Mouse (Mus musculus) cerebellum, postnatal 36 days (tissue): ENCODE measurements around the gene Nav2.
A peak's percentile ranks its signal among the peaks of the same experiment; 100 is the strongest.

ENCODE experiments used
- DNase-seq, 2 experiments: peaks; one replicate each; pipeline ENCODE4 v3.0.0; 2021 to 2022; ENCODE audit warnings: mixed read lengths in 2 of 2

Nav2 gene

DNA sequence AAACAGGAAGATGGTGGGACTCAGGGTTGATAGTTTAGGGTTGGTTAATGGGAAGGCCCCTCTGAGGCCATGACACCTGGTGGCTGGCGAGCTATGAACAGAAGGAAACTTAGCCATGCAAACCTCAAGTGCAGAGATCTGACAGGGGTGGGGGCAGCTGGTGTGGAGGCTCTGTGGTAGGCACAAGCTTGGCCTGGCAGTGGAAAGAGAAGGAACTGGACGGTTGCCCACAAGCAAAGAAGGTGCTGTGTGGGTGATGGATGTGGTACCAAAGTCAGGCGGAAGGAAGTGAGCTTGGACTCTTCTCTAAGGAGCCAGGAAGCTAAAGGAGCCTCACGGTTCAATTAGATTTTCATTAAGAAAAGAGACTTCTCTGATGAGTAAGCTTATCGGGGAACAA lies 501.7 kb downstream of the Nav2 start:
- no peak for DNase-seq

DNA sequence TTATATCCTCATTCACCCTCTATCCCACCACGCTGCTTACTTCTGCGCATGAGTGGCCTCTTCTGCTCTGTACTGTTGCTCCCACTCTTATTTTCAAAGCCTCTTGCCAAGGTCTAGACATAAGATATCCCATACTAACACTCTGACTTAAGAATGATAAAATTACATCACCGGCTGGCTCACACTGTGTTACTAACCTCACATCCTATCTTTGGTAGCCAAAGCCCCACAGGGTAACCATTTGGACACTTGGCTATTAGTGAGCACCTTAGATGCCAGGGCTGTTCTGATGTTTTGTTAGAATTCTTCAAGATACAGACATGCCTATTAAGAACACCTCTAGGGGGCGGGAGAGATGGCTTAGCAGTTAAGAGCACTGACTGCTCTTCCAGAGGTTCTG lies 502.4 kb downstream of the Nav2 start:
- peak in 1 of 2 experiments; percentile 42 for DNase-seq

DNA sequence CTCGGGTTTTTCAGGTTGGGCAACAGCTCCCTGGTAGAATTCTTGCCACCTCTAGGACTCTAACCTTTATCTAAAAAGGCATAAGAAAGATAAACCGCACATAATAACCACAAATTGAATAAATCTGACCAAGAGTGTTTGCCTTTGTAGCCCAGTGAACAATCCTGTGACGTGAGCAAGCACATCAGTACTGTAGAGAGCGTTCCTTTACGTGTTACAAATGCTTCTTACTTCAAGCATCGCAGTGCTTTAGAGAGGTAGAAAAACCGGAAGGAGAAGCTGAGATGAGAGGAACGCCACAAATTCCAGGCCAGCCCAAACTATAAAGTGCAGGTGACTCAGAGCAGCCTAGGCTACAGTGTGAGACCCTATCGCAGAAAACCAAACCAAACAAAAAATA lies 503.3 kb downstream of the Nav2 start:
- DNase-seq, result no peak

DNA sequence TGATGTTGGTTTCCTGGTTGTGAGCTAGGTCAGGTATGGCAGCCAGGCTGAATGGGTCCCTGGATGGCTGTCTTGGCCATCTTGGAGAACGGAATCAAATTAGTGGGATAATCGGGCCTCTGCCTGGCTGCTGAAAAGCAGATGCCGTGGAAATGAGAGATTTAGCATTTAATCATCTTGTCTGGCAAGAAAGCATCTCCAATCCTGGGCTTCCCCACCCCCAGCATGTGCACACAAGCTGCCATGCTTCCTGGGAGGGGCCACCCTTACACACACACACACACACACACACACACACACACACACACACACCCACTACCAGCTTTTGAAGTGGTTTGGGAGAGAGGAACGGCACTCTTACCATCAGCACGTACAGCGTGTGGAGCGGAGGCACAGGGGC lies 506.6 kb downstream of the Nav2 start:
- DNase-seq, result no peak

DNA sequence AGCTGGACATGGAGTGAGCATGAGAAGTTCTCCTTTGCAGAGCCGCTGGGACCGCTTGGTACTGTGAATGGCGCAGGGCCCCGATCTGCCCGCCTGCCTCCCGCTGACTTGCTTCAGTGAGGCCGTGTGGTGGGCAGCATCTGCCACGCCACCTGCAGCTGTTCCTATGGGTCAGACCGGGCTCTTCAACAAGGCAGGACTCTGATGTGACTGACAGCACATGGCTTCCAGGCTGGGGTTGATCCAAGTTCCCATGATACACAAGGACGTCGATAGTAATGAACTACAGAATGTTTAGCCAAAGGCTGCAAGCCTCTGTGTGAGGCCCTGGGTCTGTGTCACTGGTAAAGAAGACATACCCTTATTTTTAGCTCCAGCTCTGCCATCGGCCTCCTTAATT lies 507.2 kb downstream of the Nav2 start:
- DNase-seq, result no peak

DNA sequence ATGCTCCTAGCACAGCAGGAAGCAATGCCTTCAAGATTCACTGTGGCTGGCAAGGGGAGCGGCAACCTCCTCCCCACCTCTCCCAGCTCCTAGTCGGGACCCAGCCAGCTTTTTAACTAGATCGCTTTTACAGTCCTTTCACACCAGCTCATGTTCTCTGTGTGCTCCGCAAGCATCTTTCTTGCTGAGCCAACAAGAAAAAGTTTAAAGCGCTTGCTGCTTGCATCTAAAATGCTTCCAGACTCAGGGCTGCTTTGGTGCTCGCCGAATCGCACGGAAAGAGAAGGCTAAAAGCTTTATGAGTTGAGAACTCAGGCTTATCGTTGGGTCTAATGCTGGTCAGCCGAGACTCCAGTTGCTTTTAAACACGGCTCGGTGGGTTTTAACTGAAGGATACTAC lies 510.3 kb downstream of the Nav2 start:
- DNase-seq, result no peak

DNA sequence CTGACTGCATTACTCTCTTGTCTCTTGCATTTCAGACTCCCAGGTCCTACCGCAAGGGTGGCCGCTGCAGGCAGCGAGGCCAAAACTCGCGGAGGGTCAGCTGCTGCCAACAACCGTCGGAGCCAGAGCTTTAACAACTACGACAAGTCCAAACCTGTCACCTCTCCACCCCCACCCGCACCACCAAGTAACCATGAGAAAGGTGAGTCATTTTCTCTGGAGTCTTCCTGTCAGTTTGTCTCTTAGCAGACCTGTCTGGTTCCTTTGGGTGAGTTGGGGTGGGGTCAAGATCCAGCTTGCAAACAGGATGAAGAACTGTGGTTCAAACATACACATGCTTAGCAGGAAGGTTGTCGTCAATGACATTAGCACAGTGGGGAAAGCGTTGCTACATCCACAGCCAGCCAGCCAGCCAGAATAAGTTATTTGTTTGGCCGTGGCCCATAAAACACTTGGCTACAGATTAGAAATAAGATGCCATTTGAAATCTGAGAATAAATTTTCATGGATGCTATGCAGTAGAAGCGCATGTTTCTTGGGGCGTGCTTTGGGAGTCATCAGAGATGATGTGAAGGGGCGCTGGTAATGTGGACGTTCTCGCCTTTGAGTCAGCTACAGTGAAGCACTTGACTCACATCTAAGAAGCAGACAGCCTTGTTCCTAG lies 511.8 kb downstream of the Nav2 start:
- no peak for DNase-seq

DNA sequence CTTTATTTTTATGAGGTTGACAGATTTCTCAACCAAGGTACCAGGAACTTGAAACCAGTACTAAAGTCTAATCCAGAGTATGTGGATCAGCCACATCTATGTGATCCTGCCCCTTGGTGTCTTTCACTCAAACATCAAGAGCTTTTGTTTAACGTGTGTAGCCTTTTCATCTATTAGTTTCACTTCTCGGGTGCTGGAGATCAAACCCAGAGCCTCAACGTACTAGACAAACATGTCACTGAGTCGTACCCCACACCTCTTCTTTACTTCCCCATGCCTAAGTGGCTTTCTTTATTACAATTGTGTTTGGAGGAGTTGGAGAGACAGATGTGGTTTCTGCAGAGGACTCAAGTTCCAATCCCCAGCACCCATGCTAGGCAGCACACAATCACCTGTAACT lies 512.7 kb downstream of the Nav2 start:
- no peak for DNase-seq

DNA sequence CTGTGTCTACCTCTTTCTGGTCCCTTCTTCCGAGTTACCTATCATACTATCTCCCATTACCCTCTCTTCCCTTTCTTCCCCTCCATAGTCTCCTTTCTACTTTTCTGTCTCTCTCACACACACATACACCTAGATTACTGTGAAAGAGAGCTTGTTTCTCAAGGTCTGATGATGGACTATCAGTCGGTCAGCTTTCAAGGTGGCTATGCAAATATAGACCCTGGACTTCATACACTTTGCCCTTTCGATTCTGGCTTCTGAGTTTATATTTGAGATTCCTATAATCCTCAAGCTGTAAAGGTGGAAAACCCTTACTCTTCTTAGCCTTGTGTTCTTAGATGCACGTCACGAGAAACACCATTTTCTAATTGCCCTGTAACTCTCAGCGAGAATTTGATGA lies 515.4 kb downstream of the Nav2 start:
- DNase-seq, result no peak

DNA sequence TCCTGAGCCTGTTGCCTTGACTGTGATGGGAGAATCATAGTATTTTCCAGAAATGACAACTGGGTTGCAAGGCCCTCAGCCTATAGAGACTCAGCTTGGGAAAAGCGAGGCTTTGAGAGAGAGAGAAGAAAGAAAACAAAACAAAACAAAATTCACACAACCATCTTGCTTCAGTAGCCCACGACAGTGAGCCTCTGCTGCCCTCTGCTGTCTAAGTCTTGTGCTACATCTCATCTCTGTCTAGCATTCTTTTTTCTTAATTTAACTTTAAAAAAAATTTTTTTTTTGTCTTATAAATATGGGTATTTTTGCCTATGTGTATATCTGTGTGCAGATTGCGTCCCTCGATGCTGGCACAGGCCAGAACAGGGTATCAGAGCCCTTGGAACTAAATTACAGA lies 517.5 kb downstream of the Nav2 start:
- peak; percentile 56 to 66 for DNase-seq

DNA sequence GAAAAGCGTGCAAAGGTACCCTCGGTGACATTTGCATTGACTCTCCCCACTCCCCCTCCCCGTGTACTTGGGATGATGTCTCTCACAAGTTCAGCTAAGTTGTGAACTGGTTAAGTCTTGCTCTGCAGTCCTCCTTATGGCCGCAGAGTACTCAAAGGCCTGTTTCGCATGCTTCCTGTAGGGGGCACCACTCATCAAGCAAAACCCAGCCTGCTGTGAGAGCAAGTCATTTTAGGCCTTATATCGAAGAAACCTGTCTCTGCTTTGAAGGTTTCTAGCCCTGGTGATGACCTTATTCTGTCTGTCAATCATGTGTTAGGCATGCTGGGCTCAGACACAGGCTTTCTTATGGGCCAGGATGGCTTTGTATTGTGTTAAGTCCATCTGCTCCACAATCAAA lies 519.3 kb downstream of the Nav2 start:
- DNase-seq, result no peak

DNA sequence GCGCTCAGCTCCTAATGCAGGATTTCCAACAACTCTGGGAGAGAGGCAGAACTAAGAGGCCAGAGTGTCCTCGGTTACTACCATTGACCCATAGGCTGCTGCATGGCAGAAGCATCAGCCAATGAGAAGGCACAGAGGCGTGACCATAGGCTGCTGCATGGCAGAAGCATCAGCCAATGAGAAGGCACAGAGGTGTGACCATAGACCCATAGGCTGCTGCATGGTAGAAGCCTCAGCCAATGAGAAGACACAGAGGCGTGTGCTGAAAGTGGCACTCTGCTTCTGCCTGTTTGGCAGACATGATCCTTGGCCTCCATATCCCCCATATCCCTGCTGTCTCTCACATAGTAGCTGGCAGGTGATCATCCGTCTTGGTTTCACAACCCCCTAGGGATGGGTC lies 520.4 kb downstream of the Nav2 start:
- DNase-seq, result no peak

DNA sequence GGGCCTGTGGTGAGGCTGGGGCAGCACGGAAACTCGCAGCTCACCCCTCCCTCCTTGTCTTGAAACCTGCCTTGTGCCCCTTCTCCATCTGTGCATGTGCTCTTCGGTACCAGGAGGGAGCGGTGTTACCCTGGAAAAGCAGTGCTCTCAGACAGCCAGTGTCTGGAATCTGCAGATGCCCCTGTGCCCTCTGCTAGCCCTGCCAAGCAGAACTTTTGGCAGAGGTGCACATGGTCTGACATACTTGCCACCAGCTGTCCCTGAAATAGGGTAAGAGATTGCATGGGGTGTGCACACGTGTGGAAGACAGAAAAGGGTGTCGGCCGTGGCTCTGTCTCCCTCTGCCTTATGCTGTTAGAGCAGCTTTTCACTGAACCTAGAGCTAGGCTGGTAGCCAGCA lies 522.3 kb downstream of the Nav2 start:
- DNase-seq, result no peak

DNA sequence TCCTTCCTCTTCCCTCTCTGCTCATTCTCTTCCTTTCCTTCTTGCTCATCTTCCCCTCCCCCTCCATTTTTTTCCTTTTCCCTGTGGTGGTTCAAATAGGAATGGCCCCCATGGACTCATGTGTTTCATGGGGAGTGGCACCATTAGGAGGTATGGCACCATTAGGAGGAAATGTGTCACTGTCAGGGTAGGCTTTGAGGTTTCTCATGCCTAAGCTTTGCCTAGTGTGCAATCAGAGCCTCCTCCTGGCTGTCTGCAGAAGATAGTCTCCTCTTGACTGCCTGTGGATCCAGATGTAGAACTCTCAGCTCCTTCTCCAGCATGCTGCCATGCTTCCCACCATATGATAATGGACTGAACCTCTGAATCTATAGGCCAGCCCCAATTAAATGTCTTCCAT lies 525.4 kb downstream of the Nav2 start:
- no peak for DNase-seq

DNA sequence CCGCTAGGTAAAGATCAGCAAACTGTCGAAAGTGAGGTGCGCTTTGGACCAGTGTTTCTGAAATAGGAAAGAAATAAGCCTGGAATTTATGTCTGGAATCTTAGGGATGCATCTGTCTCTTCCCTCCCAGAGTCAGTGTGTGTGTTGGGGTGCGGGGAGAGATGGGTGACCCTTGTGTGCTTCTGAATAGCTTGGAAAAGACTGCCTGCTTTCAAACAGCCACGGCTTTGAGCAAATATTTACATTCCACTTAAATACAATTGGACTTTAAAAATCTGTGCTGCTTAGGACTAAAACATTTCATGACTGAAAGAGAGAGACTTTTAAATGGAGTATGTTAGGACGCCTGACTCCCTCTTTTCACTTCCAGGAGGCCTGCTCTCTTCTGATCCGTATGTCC lies 528.0 kb downstream of the Nav2 start:
- DNase-seq, result no peak

DNA sequence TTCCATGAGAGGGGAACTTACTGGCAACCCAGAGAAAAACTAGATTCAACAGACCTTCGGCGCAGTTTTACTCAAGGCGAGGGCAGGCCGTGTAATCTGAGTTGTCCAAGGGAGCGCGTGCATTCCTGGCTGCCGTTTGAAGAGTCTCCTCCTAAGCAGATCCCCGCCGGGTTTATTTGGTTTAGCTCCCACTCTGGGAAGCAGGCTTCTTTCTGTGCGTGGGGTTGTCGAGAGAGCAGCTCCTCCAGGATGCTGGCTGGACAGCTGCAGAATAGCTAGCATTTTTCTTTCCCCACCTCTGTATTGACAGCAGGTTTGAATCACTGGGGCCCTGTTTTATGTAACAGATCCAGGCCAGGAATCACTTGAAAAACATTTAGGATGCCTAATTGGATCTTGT lies 529.4 kb downstream of the Nav2 start:
- no peak for DNase-seq

DNA sequence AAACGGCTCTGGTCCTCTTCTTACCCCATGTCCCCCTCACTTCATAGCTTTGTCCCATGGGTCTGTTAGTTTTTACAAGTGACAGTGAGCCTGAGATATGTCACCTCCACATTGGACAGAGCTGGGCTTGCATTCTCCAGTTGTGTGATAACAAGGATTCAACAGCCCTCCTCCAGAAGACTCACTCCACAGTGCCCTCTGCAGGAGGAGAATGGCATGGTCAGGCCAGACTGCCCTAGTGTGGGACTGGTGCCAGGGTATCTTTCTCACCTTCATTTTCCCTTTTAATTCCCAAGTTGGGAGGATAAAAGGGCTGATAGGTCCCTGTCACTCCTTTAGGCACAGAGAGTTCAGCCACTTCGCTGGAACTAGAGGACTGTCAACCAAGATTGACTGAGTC lies 530.6 kb downstream of the Nav2 start:
- DNase-seq, result peak; percentile 55 to 58

DNA sequence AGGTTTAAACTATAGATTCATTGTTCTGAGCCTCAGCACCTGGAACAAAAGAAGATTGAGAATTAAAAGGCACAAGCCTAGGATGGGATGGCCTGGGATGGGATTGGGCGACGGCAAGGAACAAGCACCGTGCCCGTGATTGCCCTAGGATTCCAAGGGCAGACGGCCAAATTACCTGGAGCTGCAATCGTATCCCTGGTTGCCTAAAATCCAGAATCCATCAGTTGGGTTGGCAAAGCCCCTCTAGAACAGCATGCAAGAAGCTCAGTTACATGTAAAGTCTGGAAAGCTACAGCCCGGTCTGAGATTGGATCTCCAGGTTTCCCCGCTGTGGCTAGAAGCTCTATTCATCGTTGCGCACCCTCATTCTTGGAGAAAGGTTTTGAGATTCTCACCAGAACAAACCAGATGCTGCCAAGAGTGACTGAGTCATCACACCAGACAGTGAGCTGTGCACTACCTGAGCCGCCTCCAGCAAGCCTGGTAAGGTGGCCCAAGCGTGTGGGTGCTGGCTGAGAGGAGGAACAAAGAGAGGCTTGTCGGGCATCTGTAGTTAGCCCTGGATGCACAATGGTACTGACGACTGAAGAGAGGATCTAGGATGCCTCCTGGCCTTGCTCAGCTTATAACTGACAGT lies 531.9 kb downstream of the Nav2 start:
- no peak for DNase-seq

DNA sequence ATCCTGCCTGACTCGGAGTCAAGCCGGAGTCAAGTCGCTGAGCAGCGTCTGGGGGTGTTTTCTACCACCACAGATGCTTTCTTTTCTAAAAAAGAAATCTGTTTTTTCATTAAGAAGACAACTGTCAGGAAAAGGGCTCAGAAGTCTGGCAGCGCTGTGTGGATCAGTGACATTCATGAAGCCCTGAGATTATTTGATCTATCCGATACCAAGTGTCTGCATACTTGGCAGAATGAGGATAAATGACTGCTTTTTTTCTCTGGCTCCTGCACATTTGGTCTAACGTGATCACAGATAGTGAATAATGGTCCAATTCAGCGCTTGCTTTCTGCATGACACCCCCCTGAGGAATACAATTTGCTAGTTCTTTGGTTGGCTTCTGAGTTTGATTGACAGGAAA lies 533.7 kb downstream of the Nav2 start:
- no peak for DNase-seq

DNA sequence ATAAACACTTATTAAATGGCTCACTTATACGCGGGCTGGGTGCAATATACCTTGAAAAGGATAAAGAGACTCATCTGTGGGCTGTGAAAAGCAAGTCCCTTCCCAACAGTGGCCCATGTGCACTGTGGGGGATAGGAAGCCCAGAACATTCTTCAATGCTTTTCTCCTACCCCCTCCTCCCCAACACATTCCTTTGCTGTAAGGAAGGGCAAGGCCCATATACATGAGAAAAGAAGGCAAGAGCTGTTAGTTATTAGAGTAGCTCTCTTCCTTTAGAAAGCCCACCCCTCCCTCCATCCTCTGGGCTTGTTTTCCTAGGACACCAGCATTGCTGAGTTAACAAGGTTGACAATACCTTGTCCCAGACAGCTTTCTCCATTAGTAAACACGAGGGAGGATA lies 540.1 kb downstream of the Nav2 start:
- DNase-seq, result no peak

DNA sequence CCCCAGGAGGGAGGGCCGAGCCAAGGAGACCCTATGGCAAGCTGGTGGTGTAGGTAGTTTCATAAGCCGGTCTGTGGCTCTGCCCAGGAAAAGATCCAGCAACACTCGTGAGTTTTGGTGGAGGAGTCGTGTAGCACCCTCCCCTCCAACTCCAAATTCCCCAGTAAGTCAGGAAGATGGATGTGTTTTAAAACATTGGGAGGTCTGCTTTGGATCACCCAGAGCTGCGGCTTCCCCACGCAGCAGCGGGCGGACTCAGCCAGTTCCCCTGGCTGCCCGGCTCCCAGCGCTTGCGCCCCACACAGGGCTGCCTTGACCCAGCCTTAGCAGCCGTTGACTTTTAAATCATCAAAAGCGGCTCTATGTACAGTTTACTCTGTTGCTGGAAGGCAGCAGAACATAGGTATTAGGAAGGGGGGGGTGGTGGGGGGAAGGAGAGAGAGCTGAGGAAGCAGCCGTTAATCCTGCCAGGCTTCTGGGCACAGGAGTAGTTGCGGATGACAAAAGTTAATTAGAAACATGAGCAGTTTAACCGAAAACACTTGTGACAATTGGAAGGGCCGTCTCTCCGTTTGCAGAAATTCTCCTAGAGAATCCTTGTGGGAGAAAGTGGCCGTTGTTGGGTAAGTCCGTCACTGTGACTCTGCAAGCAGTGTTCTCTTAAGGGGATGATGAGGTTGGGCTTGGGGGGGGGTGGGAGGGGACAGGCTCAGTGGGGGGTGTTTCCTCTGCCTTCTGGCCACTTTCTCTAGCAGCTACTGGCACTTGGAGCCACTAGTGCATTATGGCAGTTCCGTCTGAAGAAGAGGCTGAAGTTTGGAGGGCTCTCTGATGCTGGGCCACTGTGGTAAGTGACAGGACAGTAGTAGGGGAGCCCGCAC lies 542.0 kb downstream of the Nav2 start:
- no peak for DNase-seq

DNA sequence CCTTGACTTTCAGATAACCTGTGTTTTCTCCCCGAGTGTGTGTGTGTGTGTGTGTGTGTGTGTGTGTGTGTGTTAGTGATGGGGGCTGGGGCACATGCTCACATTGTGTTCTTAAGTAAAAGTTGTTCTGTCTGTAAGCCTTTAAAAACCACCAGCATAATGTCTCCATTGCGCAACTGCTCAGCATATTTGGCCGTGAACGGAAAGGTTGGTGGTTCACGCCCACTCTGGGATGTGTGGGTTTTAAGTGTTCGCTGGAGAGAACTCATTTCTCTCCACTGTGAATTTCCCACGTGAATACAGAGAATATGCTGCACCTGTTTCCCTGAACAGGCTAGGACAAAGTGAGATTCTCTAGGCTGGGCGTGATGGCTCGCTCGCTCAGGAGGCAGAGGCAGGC lies 542.7 kb downstream of the Nav2 start:
- no peak for DNase-seq

DNA sequence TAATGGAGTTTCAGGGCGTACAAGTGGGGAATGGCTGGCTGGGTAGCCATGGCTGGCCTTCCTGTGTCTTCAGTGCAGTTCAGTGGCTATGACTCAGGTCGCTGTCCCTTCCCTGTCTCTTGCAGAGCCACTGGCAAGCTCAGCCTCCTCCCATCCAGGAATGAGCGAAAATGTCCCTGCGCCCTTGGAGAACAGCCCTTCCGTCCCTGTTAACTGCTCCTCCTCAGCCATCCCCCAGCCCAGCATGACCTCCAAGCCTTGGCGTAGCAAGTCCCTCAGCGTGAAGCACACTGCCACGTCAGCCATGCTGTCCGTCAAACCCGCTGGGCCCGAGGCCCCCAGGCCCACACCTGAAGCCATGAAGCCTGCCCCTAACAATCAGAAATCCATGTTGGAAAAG lies 543.8 kb downstream of the Nav2 start:
- no peak for DNase-seq

DNA sequence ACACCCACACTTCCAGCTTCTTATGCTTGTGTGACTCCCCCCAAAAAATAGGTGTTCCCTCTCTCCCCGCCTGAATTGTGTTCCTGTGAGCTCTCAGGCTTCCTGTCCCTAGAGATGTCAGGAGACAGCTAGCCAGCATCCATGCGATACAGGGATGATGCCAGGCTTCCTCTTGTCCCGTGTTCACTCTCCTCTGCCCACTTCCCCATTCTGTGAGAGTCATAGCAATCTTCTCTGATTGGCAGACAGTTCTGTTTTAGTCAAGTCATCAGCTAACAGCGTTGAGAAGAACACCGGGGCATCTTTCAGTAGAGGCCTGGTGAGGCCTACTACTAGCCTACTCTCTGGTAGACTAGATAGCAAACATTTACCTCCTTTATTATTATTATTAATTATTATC lies 546.1 kb downstream of the Nav2 start:
- DNase-seq, result no peak
